Mouse (Mus musculus) limb, embryonic 12.5 days (tissue): ENCODE measurements around the gene Rnf8. TPM values are rescaled to one million over a fixed set of nuclear protein-coding genes. Genes with fewer than 3 reads are reported as not detected.
"Not testable (repeated sequence)": the region's sequence is repeated elsewhere in the genome, so short reads cannot be mapped to it uniquely, and the experiment has no call there.

ENCODE experiments used
- ATAC-seq: fragments of 200-750 bp; cut with Nextera tagmentation; 2 replicates; pipeline ENCODE4 v1.8.0; 2017; ENCODE audit warnings: low read depth, moderate TSS enrichment; ENCODE audit not compliant: insufficient number of reproducible peaks, insufficient read depth, low FRiP score, low TSS enrichment
- H3K27ac ChIP-seq: fragments of 300-500 bp; sonication (generic); 2 replicates; pipeline ENCODE4 v1.5.1; 2016; ENCODE audit warnings: mild to moderate bottlenecking, moderate library complexity
- H3K27me3 ChIP-seq: fragments of 300-500 bp; sonication (generic); 2 replicates; pipeline ENCODE4 v1.6.1; 2016; ENCODE audit warnings: mild to moderate bottlenecking, moderate library complexity
- H3K36me3 ChIP-seq: fragments of 300-500 bp; sonication (generic); 2 replicates; pipeline ENCODE4 v1.6.1; 2016; ENCODE audit warnings: mild to moderate bottlenecking, moderate library complexity
- H3K4me1 ChIP-seq: fragments of 300-500 bp; sonication (generic); replicated peaks from 2 replicates; pipeline ENCODE4 v1.6.1; 2016
- H3K4me2 ChIP-seq: fragments of 300-500 bp; sonication (generic); 2 replicates; pipeline ENCODE4 v1.6.1; 2016; ENCODE audit warnings: mild to moderate bottlenecking, moderate library complexity
- H3K4me3 ChIP-seq: fragments of 300-500 bp; sonication (generic); replicated peaks from 2 replicates; pipeline ENCODE4 v1.5.1; 2016; ENCODE audit warnings: mild to moderate bottlenecking
- H3K9ac ChIP-seq: fragments of 300-500 bp; sonication (generic); replicated peaks from 2 replicates; pipeline ENCODE4 v1.6.1; 2016; ENCODE audit warnings: mild to moderate bottlenecking, moderate library complexity
- H3K9me3 ChIP-seq: fragments of 300-500 bp; sonication (generic); 2 replicates; pipeline ENCODE4 v1.6.1; 2016; ENCODE audit warnings: mild to moderate bottlenecking, moderate library complexity
- WGBS: fragments of 180-500 bp; shearing (Covaris S2); methylation state at CpG from one replicate; pipeline ENCODE4 v1.1.7; 2016; 5-methylcytosine and 5-hydroxymethylcytosine counted together
- polyA plus RNA-seq: library from polyadenylated mRNA; unstranded; fragments of >200 nt; fragmentation: Nextera tagmentation; extraction: Ambion mirVana; gene quantifications from 2 replicates; pipeline ENCODE4 v1.2.1, GENCODE M21; 2016

The Rnf8 gene
- polyA plus RNA-seq, 1 experiment from 2014 or later: 102 TPM

DNA sequence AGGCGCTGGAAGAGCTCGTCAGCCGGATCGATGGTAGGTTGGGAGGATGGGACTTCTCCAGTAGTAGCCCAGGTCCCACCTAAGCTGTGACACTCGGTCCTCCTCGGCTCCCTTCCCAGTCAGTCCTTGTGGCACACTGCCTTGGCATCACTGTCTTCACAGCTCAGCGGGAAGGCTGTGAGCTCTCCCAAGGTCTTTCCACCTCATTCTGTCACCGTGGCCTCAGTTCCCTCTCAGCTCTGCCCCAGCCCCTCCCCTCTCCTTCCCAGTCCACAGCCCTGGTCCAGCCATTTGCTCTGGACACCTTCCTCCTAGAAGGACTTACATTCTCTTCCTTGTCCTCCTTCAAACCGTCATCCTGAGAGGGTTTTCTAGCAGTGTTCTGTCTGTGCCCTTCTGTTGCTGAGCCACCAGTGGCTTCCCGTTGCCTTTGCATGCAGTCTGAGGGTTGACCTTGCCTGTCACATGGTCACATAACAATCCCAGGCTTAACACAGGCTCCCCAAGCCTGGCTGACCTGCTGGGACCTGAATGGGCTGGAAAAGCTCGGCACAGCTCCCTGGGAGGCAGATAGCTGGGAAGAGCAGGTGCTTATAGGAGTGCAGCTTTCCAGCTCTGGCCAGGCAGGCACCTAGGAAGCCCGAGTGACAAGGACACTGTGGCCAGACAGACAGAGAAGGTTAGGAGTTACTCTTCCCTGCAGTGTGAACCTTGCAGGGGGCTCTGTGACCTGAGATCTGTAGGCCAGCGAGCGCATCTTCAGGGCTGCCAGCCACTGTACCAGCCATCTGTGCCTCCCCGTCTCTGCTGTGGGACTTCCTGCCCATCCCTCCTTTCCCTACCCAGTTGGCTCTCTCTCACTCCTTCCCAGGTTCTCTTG lies 18.5 kb upstream of the Rnf8 start:
- H3K9me3 ChIP-seq: no peaks in the 10 kb centered on the region
- H3K4me3 ChIP-seq: no peak overlapping the region
- ATAC-seq: no peak
- H3K4me2 ChIP-seq: no peak overlapping the region
- WGBS: 84% methylated on average over 15 of the region's 15 CpGs
- H3K9ac ChIP-seq: 0 out of 2 replicates have a peak overlapping the region, but pooled peaks have one; percentile 18
- H3K4me1 ChIP-seq: no peaks in the 10 kb centered on the region
- H3K27ac ChIP-seq: no peak overlapping the region
- no peaks in the 10 kb centered on the region for H3K27me3 ChIP-seq
- H3K36me3 ChIP-seq: peaks cover 70% of the 10 kb centered on the region

- Histone ChIP-seq H3K36me3 (peaks cover 74% of the 10 kb centered on the region), H3K4me3 (no peak overlapping the region), H3K9ac (no peak overlapping the region), H3K4me1 (no peaks in the 10 kb centered on the region), H3K27me3 (no peaks in the 10 kb centered on the region), H3K4me2 (no peak overlapping the region), H3K9me3 (no peaks in the 10 kb centered on the region), H3K27ac (no peak overlapping the region)
- 89% methylated on average over 13 of the region's 13 CpGs for WGBS
- no peak for ATAC-seq
Observed at GRCm38 (mm10) chr17:29596771-29597132, 17.8 kb upstream of the Rnf8 start.

GRCm38 (mm10) chr17:29599051-29599450 lies 15.5 kb upstream of the Rnf8 start:
- no peaks in the 10 kb centered on the region for H3K27me3 ChIP-seq
- no peak overlapping the region for H3K4me3 ChIP-seq
- no peak overlapping the region for H3K9ac ChIP-seq
- no peak for ATAC-seq
- 92% methylated on average over 14 of the region's 14 CpGs for WGBS
- H3K27ac ChIP-seq: no peak overlapping the region
- H3K36me3 ChIP-seq: peaks cover 94% of the 10 kb centered on the region
- no peaks in the 10 kb centered on the region for H3K4me1 ChIP-seq
- H3K9me3 ChIP-seq: no peaks in the 10 kb centered on the region
- H3K4me2 ChIP-seq: no peak overlapping the region

DNA sequence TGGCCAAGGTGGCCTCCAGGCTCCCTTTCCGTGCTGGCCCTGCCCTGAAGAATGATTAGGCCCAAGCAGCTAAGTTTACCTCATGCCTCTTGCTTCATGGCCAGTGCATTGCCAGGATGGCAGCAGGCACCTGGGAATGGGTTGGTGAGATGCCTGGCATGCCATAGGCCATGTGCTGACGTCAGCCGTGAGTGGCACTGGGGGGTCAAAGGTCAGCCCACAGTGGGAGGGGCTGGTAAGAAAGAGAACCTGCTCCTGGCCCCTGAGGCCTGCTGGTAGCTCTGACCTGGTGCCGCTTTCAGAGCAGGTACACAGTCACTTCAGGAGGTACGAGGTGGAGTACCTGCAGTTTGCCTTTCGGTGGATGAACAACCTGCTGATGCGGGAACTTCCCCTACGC lies 15.1 kb upstream of the Rnf8 start:
- Histone ChIP-seq H3K4me2 (no peak overlapping the region), H3K27ac (no peak overlapping the region), H3K4me3 (no peak overlapping the region), H3K9me3 (no peaks in the 10 kb centered on the region), H3K4me1 (no peaks in the 10 kb centered on the region), H3K9ac (no peak overlapping the region), H3K27me3 (no peaks in the 10 kb centered on the region), H3K36me3 (peaks cover 94% of the 10 kb centered on the region)
- 83% methylated on average over 8 of the region's 8 CpGs for WGBS
- no peak for ATAC-seq

DNA sequence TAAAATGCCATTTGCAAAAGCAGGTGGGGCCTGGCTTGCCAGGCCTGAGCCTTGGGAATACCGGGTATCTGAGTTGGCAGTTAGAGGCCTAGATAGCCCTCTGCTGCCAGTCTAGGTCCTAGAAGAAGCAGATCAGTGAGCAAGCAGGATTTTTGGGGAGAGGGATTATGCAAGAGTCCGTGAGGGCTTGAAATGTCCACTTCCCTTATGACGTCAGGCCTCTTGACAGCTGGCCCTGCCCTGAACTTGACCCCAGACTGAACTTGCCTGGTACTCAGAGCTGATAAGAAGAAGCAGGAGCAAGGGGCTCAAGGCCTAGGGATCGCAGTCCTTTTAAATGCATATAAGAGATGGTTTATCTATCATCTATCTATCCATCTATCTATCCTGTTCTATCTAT lies 13.2 kb upstream of the Rnf8 start:
- ATAC-seq: no peak
- H3K27ac ChIP-seq: no peak overlapping the region
- H3K4me2 ChIP-seq: no peak overlapping the region
- no peaks in the 10 kb centered on the region for H3K27me3 ChIP-seq
- H3K9ac ChIP-seq: no peak overlapping the region
- H3K4me3 ChIP-seq: no peak overlapping the region
- no peaks in the 10 kb centered on the region for H3K4me1 ChIP-seq
- H3K36me3 ChIP-seq: peaks cover 92% of the 10 kb centered on the region
- WGBS: 87% methylated on average over 4 of the region's 4 CpGs
- no peaks in the 10 kb centered on the region for H3K9me3 ChIP-seq

- no peak for ATAC-seq
- Histone ChIP-seq H3K36me3 (peaks cover 85% of the 10 kb centered on the region), H3K4me1 (no peaks in the 10 kb centered on the region), H3K27me3 (no peaks in the 10 kb centered on the region), H3K4me2 (no peak overlapping the region), H3K9ac (no peak overlapping the region), H3K4me3 (no peak overlapping the region), H3K27ac (no peak overlapping the region), H3K9me3 (no peaks in the 10 kb centered on the region)
- 28% methylated on average over 6 of the region's 6 CpGs for WGBS
Observed at GRCm38 (mm10) chr17:29603283-29603682, 11.3 kb upstream of the Rnf8 start.

- not testable (repeated sequence) for H3K4me3 ChIP-seq, H3K4me2 ChIP-seq, H3K27ac ChIP-seq, H3K9me3 ChIP-seq, H3K27me3 ChIP-seq, ATAC-seq, H3K9ac ChIP-seq
- 86% methylated on average over 5 of the region's 5 CpGs for WGBS
- H3K4me1 ChIP-seq: peaks cover 22% of the 10 kb centered on the region
- peaks cover 15% of the 10 kb centered on the region for H3K36me3 ChIP-seq
Observed at GRCm38 (mm10) chr17:29613453-29613852, 1.1 kb upstream of the Rnf8 start.

DNA sequence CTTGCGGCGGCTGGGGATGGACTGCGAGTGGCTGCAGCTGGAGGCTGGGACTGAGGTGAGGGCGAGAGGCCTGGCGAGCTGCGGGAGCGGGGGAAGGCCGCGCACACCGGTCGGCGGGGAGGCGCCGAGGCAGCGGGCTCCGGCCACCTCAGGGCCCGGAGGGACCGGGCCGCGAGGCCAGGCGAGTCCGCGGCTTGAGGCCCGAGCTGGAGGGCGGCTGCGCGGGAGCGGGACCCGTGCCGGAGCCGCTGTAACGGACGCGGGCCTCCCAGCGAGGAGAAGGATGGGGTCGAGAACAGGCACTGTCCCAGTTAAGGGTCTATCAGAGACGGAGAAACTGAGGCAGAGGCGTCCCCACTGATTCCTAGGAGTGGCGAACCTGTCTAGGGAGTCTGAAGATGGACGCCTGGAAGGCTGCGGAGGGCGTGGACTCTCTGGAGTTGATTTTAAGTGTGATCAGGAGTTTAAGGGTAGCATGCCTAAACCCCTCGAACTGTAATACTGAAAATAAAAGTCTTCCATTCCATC lies 498 bp downstream of the Rnf8 start:
- Histone ChIP-seq H3K4me2 (peak overlapping the region; percentile 84), H3K27ac (peak overlapping the region; percentile 99), H3K4me1 (peaks cover 22% of the 10 kb centered on the region), H3K4me3 (peak overlapping the region; percentile 99), H3K9me3 (no peaks in the 10 kb centered on the region), H3K9ac (peak overlapping the region; percentile 98), H3K36me3 (peaks cover 27% of the 10 kb centered on the region), H3K27me3 (no peaks in the 10 kb centered on the region)
- 0 out of 2 replicates have a peak, but pooled peaks have one; percentile 27 for ATAC-seq
- under 1% methylated on average over 43 of the region's 43 CpGs for WGBS

- peak overlapping the region; percentile 98 for H3K9ac ChIP-seq
- H3K4me1 ChIP-seq: peaks cover 22% of the 10 kb centered on the region
- no peaks in the 10 kb centered on the region for H3K9me3 ChIP-seq
- peak overlapping the region; percentile 99 for H3K27ac ChIP-seq
- peak overlapping the region; percentile 84 for H3K4me2 ChIP-seq
- WGBS: 13% methylated on average over 4 of the region's 4 CpGs
- peaks cover 31% of the 10 kb centered on the region for H3K36me3 ChIP-seq
- peak overlapping the region; percentile 99 for H3K4me3 ChIP-seq
- no peak for ATAC-seq
- no peaks in the 10 kb centered on the region for H3K27me3 ChIP-seq
Observed at GRCm38 (mm10) chr17:29615616-29616015, 1.0 kb downstream of the Rnf8 start.

DNA sequence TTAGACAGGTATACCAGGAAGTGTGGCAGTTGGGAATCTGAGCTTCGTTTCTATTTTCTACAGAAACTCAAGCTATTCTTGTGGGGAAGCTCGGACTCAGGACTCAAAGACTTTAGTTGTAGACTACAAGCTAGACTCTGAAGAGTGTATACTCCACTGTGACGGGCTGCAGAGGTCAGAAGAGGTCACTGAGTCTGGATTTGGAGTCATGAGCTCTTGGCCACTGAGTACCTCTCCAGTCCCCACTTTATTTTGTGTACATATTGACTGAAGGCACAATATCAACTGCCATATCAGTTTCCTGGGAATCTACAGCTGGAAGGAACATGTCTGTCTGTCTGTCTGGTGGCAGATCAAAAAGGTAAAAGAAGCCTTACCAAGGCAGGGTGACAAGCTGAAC lies 4.6 kb downstream of the Rnf8 start:
- Histone ChIP-seq H3K9ac (no peak overlapping the region), H3K4me3 (no peak overlapping the region), H3K4me2 (no peak overlapping the region), H3K4me1 (peaks cover 22% of the 10 kb centered on the region), H3K36me3 (peaks cover 67% of the 10 kb centered on the region), H3K9me3 (no peaks in the 10 kb centered on the region), H3K27ac (no peak overlapping the region), H3K27me3 (no peaks in the 10 kb centered on the region)
- 92% methylated on average over 3 of the region's 3 CpGs for WGBS
- no peak for ATAC-seq

- Histone ChIP-seq H3K9me3 (no peaks in the 10 kb centered on the region), H3K4me1 (no peaks in the 10 kb centered on the region), H3K27ac (no peak overlapping the region), H3K4me3 (no peak overlapping the region), H3K36me3 (peaks cover 99% of the 10 kb centered on the region), H3K27me3 (no peaks in the 10 kb centered on the region), H3K9ac (no peak overlapping the region), H3K4me2 (no peak overlapping the region)
- 94% methylated on average over 8 of the region's 8 CpGs for WGBS
- no peak for ATAC-seq
Observed at GRCm38 (mm10) chr17:29623488-29623887, 8.9 kb downstream of the Rnf8 start.
